8 mouse cellular contexts compared by ENCODE assay signal in genomic region chr7:123097891-123098750, GRCm38 (mm10). TPM values are rescaled to one million over a fixed set of nuclear protein-coding genes. Genes with fewer than 3 reads are reported as not detected.
DNase-seq lines count a peak whose midpoint lies in the region; ATAC-seq and TF ChIP-seq lines count a peak whose summit lies in the region.

No protein-coding gene starts in this region.

- H3K36me3 ChIP-seq in ES-Bruce4 (ENCODE audit: control insufficient read depth, insufficient read depth, low read length, poor library complexity, severe bottlenecking) = no peaks in the 10 kb centered on the region
- H3K36me3 ChIP-seq in hindbrain, embryonic 13.5 days = no peaks in the 10 kb centered on the region
- H3K36me3 ChIP-seq in lung, postnatal 0 days (ENCODE audit: insufficient read depth, low read length) = no peaks in the 10 kb centered on the region

- H3K4me2 ChIP-seq in hindbrain, embryonic 13.5 days = peak overlapping the region; percentile 6; the same call in 1 of the 2 replicates
- peak overlapping the region; percentile 14; the same call in 1 of the 2 replicates for H3K4me2 ChIP-seq in lung, postnatal 0 days (replicated peaks; ENCODE audit: low read depth, low read length)

- H3K27me3 ChIP-seq in ES-Bruce4 (ENCODE audit: control insufficient read depth, insufficient read depth, low read length, poor library complexity, severe bottlenecking) = no peaks in the 10 kb centered on the region
- H3K27me3 ChIP-seq in hindbrain, embryonic 13.5 days = no peaks in the 10 kb centered on the region
- H3K27me3 ChIP-seq in lung, postnatal 0 days (replicated peaks; ENCODE audit: insufficient read depth, low read length) = no peaks in the 10 kb centered on the region

- H3K4me3 ChIP-seq in ES-Bruce4 (ENCODE audit: low read depth, low read length) = no peak overlapping the region
- no peak overlapping the region for H3K4me3 ChIP-seq in hindbrain, embryonic 13.5 days
- no peak overlapping the region for H3K4me3 ChIP-seq in lung, postnatal 0 days (ENCODE audit: low read depth, low read length)

- peak overlapping the region; percentile 78 for H3K27ac ChIP-seq in ES-Bruce4 (ENCODE audit: insufficient read depth, low read length)
- peak overlapping the region; percentile 90 for H3K27ac ChIP-seq in hindbrain, embryonic 13.5 days
- peak overlapping the region; percentile 93 for H3K27ac ChIP-seq in lung, postnatal 0 days (ENCODE audit: low read length)

- TF ChIP-seq CTCF in ES-Bruce4 (IDR thresholded peaks at IDR 0.05; ENCODE audit: low read depth, low read length) = no peak
- no peak for TF ChIP-seq CTCF in lung, postnatal 0 days (IDR thresholded peaks at IDR 0.05)

- WGBS in hindbrain, embryonic 13.5 days = 17% methylated on average over 16 of the region's 16 CpGs
- 12% methylated on average over 16 of the region's 16 CpGs for WGBS in lung, postnatal 0 days

- TF ChIP-seq EP300 in ES-Bruce4 (IDR thresholded peaks at IDR 0.05; ENCODE audit: insufficient read depth, low read depth, low read length) = peak; percentile 91
- peak; percentile 92 for TF ChIP-seq EP300 in lung, postnatal 0 days (IDR thresholded peaks at IDR 0.05)

- peak; percentile 88 for ATAC-seq in hindbrain, embryonic 13.5 days (ENCODE audit: low FRiP score)
- ATAC-seq in lung, postnatal 0 days = peak; percentile 95

- no peaks in the 10 kb centered on the region for H3K9me3 ChIP-seq in ES-Bruce4 (replicated peaks; ENCODE audit: control insufficient read depth, insufficient read depth, low read length, poor library complexity, severe bottlenecking)
- no peaks in the 10 kb centered on the region for H3K9me3 ChIP-seq in hindbrain, embryonic 13.5 days
- H3K9me3 ChIP-seq in lung, postnatal 0 days (ENCODE audit: low read length) = no peaks in the 10 kb centered on the region

- H3K4me1 ChIP-seq in ES-Bruce4 (ENCODE audit: control insufficient read depth, insufficient read depth, low read length) = peaks cover 10% of the 10 kb centered on the region
- peaks cover 13% of the 10 kb centered on the region for H3K4me1 ChIP-seq in hindbrain, embryonic 13.5 days (replicated peaks)
- H3K4me1 ChIP-seq in lung, postnatal 0 days (ENCODE audit: insufficient read depth, low read depth, low read length) = peaks cover 4% of the 10 kb centered on the region; the same call in 1 of the 2 replicates

- H3K9ac ChIP-seq in ES-Bruce4 (ENCODE audit: low read depth, poor library complexity, severe bottlenecking) = peak overlapping the region; percentile 18; the same call in 1 of the 2 replicates
- peak overlapping the region; percentile 6; the same call in 1 of the 2 replicates for H3K9ac ChIP-seq in hindbrain, embryonic 13.5 days
- H3K9ac ChIP-seq in lung, postnatal 0 days (replicated peaks; ENCODE audit: low read depth) = no peak overlapping the region

- peak; percentile 32 for DNase-seq in cerebellum, adult 9-10 months
- peak; percentile 44 to 62 for DNase-seq in frontal cortex, postnatal 14 days (ENCODE audit: low spot score in 2 of 2)
- peak; percentile 59 to 63 for DNase-seq in layer of hippocampus, postnatal 36 days
- DNase-seq in lung, postnatal 0 days (ENCODE audit: low spot score) = peak; percentile 99
- DNase-seq in right cerebral cortex, adult 18-20 months = peak; percentile 75
- DNase-seq in natural killer cell, adult 2 months (ENCODE audit: low spot score in 2 of 2) = no peak

- TF ChIP-seq POLR2A in ES-Bruce4 (IDR thresholded peaks at IDR 0.05; ENCODE audit: insufficient read depth, low read length) = no peak

RNA-seq across cellular contexts. Expression of gene Tnrc6a, which starts 25.6 kb away (rescaled TPM):
- 111 and 119 TPM in 2 replicates for polyA plus RNA-seq in ES-Bruce4 (2011; ENCODE audit: insufficient read depth, insufficient read length, low read depth, missing spikeins)
- polyA plus RNA-seq in hindbrain, embryonic 13.5 days (2015; fragmentation: Nextera tagmentation; extraction: Ambion mirVana) = 59.0 and 63.2 TPM in 2 replicates
- 10 to 100 TPM; 44.6 to 49.9 TPM for total RNA-seq in layer of hippocampus, postnatal 36 days (2021)
- 49.7 and 59.6 TPM in 2 replicates for polyA plus RNA-seq in lung, postnatal 0 days (2015; fragmentation: Nextera tagmentation; extraction: Ambion mirVana)

Comparison
In these comparisons a context has a peak if more than half of its experiments do, and no peak if none do; other contexts are left out.
1. DNase-seq: peak in cerebellum, adult 9-10 months (single experiment), frontal cortex, postnatal 14 days (2 of 2), layer of hippocampus, postnatal 36 days (2 of 2), lung, postnatal 0 days (single experiment) and right cerebral cortex, adult 18-20 months (single experiment); none in natural killer cell, adult 2 months (0 of 2).
2. Peak in every context shown above with its lines, with median percentiles within 50 percentile points of each other: H3K27ac ChIP-seq.